Mouse (Mus musculus) limb, embryonic 15.5 days (tissue): ENCODE results near the gene Slco2a1. TPM values are rescaled to one million over a fixed set of nuclear protein-coding genes. Genes with fewer than 3 reads are reported as not detected.

Experiments
- ATAC-seq: fragments of 200-750 bp; cut with Nextera tagmentation; 2 replicates; pipeline ENCODE4 v1.8.0; 2017; ENCODE audit warnings: low read depth, moderate TSS enrichment; ENCODE audit not compliant: insufficient number of reproducible peaks, low FRiP score, low TSS enrichment
- H3K27ac ChIP-seq: fragments of 300-500 bp; sonication (generic); 2 replicates; pipeline ENCODE4 v1.5.1; 2015; ENCODE audit warnings: moderate library complexity, mild to moderate bottlenecking, inconsistent platforms
- H3K27me3 ChIP-seq: fragments of 300-500 bp; sonication (generic); 2 replicates; pipeline ENCODE4 v1.6.1; 2015; ENCODE audit warnings: inconsistent platforms
- H3K36me3 ChIP-seq: fragments of 300-500 bp; sonication (generic); 2 replicates; pipeline ENCODE4 v1.6.1; 2015; ENCODE audit warnings: inconsistent platforms
- H3K4me1 ChIP-seq: fragments of 300-500 bp; sonication (generic); 2 replicates; pipeline ENCODE4 v1.6.1; 2015; ENCODE audit warnings: inconsistent platforms
- H3K4me2 ChIP-seq: fragments of 300-500 bp; sonication (generic); 2 replicates; pipeline ENCODE4 v1.6.1; 2015; ENCODE audit warnings: mild to moderate bottlenecking, inconsistent platforms
- H3K4me3 ChIP-seq: fragments of 300-500 bp; sonication (generic); 2 replicates; pipeline ENCODE4 v1.5.1; 2015; ENCODE audit warnings: mild to moderate bottlenecking, inconsistent platforms
- H3K9ac ChIP-seq: fragments of 300-500 bp; sonication (generic); 2 replicates; pipeline ENCODE4 v1.6.1; 2015; ENCODE audit warnings: inconsistent platforms
- H3K9me3 ChIP-seq: fragments of 300-500 bp; sonication (generic); 2 replicates; pipeline ENCODE4 v1.6.1; 2016; ENCODE audit warnings: inconsistent platforms
- WGBS: fragments of 180-500 bp; shearing (Covaris S2); methylation state at CpG from one replicate; pipeline ENCODE4 v1.1.7; 2015; 5-methylcytosine and 5-hydroxymethylcytosine counted together
- polyA plus RNA-seq: library from polyadenylated mRNA; unstranded; fragments of >200 nt; fragmentation: Nextera tagmentation; extraction: Ambion mirVana; gene quantifications from 2 replicates; pipeline ENCODE4 v1.2.1, GENCODE M21; 2015

The Slco2a1 gene
- polyA plus RNA-seq, 1 experiment from 2014 or later = 6.2 TPM

DNA sequence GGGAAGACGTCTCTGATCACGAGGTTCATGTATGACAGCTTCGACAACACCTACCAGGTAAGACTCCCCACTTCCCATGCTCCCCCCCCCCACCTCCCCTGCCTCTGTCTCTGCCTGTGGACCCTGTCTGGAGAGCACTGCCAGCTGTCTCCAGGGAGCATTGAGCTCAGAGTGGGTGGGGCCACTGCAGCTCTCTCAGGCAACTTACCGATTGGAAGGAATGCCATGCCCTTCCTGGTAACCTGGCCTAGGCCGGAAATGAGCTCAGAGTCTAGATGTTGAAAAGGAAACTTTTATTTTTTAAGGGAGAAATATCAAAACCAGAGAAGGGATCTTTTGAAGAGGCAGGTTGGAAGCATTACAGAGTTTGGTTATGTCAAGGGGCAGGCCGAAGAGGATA is 151.9 kb downstream of the Slco2a1 start:
- Histone ChIP-seq H3K9me3 (no peaks in the 10 kb centered on the region), H3K4me2 (no peak overlapping the region), H3K4me1 (0 out of 2 replicates have a peak, but pooled peaks cover 4% of the 10 kb centered on the region), H3K27ac (no peak overlapping the region), H3K4me3 (no peak overlapping the region), H3K27me3 (no peaks in the 10 kb centered on the region), H3K36me3 (no peaks in the 10 kb centered on the region), H3K9ac (no peak overlapping the region)
- no peak for ATAC-seq
- 74% methylated on average over 6 of the region's 6 CpGs for WGBS

DNA sequence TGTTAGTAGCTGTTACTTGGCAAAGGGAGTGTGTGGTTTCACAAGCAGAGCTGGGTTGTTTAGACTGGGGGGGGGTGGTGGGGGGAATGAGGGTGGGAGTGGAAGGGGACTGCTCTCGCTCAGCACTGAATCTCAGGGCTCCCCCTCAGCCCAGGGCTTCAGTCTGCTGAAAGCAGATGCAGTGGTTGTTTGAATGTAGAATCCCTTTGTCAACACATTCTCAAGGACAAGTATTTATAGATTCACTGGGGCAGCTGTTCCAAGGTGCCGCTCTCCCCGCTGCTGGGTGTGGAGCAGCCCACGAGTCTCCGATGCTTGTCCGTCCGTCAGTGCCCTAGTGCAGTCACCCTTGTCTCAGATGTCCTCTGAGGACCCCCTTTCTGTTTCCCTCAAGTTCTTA is 152.8 kb downstream of the Slco2a1 start:
- H3K9ac ChIP-seq = no peak overlapping the region
- no peaks in the 10 kb centered on the region for H3K36me3 ChIP-seq
- 0 out of 2 replicates have a peak, but pooled peaks cover 4% of the 10 kb centered on the region for H3K4me1 ChIP-seq
- no peak overlapping the region for H3K4me2 ChIP-seq
- no peak overlapping the region for H3K27ac ChIP-seq
- no peaks in the 10 kb centered on the region for H3K27me3 ChIP-seq
- no peaks in the 10 kb centered on the region for H3K9me3 ChIP-seq
- ATAC-seq = no peak
- no peak overlapping the region for H3K4me3 ChIP-seq
- 86% methylated on average over 7 of the region's 7 CpGs for WGBS

DNA sequence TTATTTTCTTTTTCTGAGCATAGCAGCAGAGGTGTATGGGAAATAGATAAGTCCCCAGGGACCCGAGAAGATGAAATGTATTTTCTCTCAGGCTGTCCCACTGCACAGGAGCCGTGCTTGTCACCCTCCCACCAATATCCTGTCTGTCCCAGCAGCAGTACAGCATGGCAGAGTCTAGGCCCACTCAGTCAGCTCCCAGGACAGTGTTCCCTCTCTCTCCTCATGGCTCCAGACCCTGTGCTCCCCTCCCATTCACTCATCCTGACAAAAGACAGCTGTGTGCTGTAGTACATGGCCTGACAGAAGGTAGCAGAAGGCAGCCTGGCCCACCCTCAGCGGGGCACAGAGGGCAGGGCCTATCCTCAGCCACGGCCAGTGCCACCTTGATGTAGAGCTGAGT is 155.4 kb downstream of the Slco2a1 start:
- WGBS = 63% methylated on average over 4 of the region's 4 CpGs
- Histone ChIP-seq H3K27me3 (no peaks in the 10 kb centered on the region), H3K27ac (no peak overlapping the region), H3K9me3 (no peaks in the 10 kb centered on the region), H3K4me3 (no peak overlapping the region), H3K4me2 (no peak overlapping the region), H3K4me1 (0 out of 2 replicates have a peak, but pooled peaks cover 4% of the 10 kb centered on the region), H3K9ac (no peak overlapping the region), H3K36me3 (no peaks in the 10 kb centered on the region)
- no peak for ATAC-seq

DNA sequence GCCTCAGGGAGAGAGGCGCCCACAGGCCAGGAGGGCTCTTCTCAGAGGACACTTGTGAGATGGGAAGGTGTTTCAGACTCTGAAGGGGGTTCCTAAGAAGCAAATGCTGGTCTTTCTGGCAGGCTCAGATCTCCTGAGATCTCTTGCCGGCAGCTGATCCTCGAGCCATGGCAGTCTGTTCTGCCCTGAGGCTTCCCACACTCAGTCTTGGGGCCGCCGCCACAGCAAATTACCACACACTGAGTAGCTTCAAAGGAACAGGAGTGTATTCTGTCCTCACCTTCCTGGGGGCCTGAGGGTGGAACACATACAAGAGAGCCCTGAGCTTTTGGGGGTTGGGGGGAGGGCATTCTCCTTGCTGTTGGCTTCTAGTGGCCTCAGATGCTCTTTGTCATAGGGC is 156.8 kb downstream of the Slco2a1 start:
- H3K27ac ChIP-seq = no peak overlapping the region
- H3K4me2 ChIP-seq = no peak overlapping the region
- H3K9ac ChIP-seq = no peak overlapping the region
- no peaks in the 10 kb centered on the region for H3K27me3 ChIP-seq
- H3K4me1 ChIP-seq = 0 out of 2 replicates have a peak, but pooled peaks cover 4% of the 10 kb centered on the region
- no peak overlapping the region for H3K4me3 ChIP-seq
- H3K36me3 ChIP-seq = no peaks in the 10 kb centered on the region
- H3K9me3 ChIP-seq = no peaks in the 10 kb centered on the region
- ATAC-seq = no peak
- WGBS = 40% methylated on average over 5 of the region's 5 CpGs

Other genes with a start within 250 kb of the Slco2a1 start
- 24.8 and 26.1 TPM in 2 replicates for gene Ryk, start 153.8 kb upstream of the Slco2a1 start, polyA plus RNA-seq
- gene Rab6b, start 123.1 kb downstream of the Slco2a1 start, polyA plus RNA-seq = 5.7 and 7.8 TPM in 2 replicates
- 65.5 and 71.9 TPM in 2 replicates for gene Srprb, start 213.4 kb downstream of the Slco2a1 start, polyA plus RNA-seq
- gene Gm20425, start 241.6 kb downstream of the Slco2a1 start, polyA plus RNA-seq = 2.7 TPM in 1 of 2 replicates, not detected in the other
- gene Trf, start 241.7 kb downstream of the Slco2a1 start, polyA plus RNA-seq = 32.7 and 42.1 TPM in 2 replicates